Mouse (Mus musculus): ENCODE data around the gene Jakmip3. TPM values are rescaled to one million over a fixed set of nuclear protein-coding genes. Genes with fewer than 3 reads are reported as not detected.

The Jakmip3 gene
- total and polyA plus RNA-seq, 3 experiments = not detected

DNA sequence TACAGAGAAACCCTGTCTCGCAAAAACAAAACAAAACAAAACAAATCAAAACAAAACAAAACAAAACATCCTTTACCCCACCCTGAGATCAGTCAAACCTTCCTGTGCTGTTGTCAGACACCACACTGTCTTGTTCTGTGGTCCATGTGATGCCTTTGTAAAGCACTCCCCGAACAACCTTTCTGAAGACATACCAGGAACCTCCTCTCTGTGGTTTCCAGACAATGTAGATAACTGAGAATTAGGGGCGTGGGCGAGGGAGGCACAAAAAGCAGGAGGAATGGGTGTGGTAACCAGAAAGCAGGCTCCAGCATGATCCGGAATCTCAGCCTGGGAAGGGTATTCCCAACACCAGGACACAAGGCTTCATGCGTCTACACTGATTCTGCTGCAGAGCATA, 74.6 kb downstream of the Jakmip3 start:
- in situ Hi-C loops (cut with MboI; ENCODE audit: low pct_ligation_motif_present, low pct_unique_long_range_greater_than_20kb, low sequenced_read_pairs) = no loop called here
- H3K79me2 ChIP-seq (replicated peaks; ENCODE audit: control insufficient read depth, extremely low read depth, insufficient read depth, poor library complexity, severe bottlenecking) = no peaks in the 10 kb centered on the region
- no peak overlapping the region for H3K4me3 ChIP-seq (replicated peaks in 1 of 3; ENCODE audit: low read depth in 2 of 3, low read length in 2 of 3, poor library complexity in 1 of 3)
- H3K27me3 ChIP-seq (replicated peaks) = peaks cover 83% of the 10 kb centered on the region
- H3K36me3 ChIP-seq (replicated peaks in 1 of 2; ENCODE audit: control insufficient read depth in 1 of 2, insufficient read depth in 1 of 2, low read length in 1 of 2) = no peaks in the 10 kb centered on the region
- no peaks in the 10 kb centered on the region for H3K9me3 ChIP-seq (replicated peaks; ENCODE audit: low read length)
- no peak for DNase-seq (ENCODE audit: extremely low read depth)
- TF ChIP-seq CHD2 (IDR thresholded peaks at IDR 0.05; ENCODE audit: low read length) (no peak), POLR2AphosphoS2 (IDR thresholded peaks at IDR 0.05; ENCODE audit: low read depth, low read length) (no peak), ZC3H11A (IDR thresholded peaks at IDR 0.05; ENCODE audit: low read depth, low read length) (no peak), CTCF (conservative IDR thresholded peaks at IDR 0.05 in 1 of 2, IDR thresholded peaks at IDR 0.05 in 1 of 2; ENCODE audit: low read depth in 2 of 2, low read length in 2 of 2) (no peak), ZKSCAN1 (IDR thresholded peaks at IDR 0.05; ENCODE audit: borderline replicate concordance, low read depth, low read length) (no peak), USF1 (IDR thresholded peaks at IDR 0.05; ENCODE audit: low read depth, low read length) (no peak), ETS1 (conservative IDR thresholded peaks at IDR 0.05; ENCODE audit: low read depth, low read length) (no peak), POLR2A (IDR thresholded peaks at IDR 0.05; ENCODE audit: low read depth, low read length) (no peak)
- H3K4me1 ChIP-seq (ENCODE audit: control insufficient read depth in 1 of 2, insufficient read depth in 2 of 2) = no peaks in the 10 kb centered on the region
- no peak overlapping the region for H3K27ac ChIP-seq (ENCODE audit: insufficient read depth, low read depth)
- H3K4me2 ChIP-seq (ENCODE audit: insufficient read depth, low read depth, poor library complexity, severe bottlenecking) = no peak overlapping the region
- no peak overlapping the region for H3K9ac ChIP-seq (ENCODE audit: insufficient read depth, low read depth)
- dilution Hi-C loops (cut with MboI; ENCODE audit: extremely low pct_ligation_motif_present, extremely low pct_unique_long_range_greater_than_20kb, low sequenced_read_pairs) = no loop called here

DNA sequence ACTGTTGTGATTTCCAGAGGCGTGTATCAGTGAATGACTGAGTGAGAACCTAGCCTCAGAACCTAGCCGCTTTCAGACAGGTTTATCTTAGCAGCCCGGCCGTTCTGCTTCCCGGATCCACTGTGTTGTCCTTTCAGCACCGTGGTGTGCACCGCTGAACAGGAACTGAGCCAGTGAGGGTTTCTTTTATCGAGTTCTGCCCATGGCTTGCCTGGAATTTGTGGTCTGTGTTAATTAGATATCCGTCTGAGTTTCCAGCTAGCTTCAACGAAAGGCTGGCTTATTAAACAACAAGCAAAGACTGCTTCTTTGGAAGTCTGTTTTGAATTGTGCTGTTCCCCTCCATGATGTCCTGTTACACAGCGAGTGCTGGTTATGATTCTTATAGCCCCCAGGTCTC, 75.8 kb downstream of the Jakmip3 start:
- no peak overlapping the region for H3K4me3 ChIP-seq (replicated peaks in 1 of 3; ENCODE audit: low read depth in 2 of 3, low read length in 2 of 3, poor library complexity in 1 of 3)
- H3K9ac ChIP-seq (ENCODE audit: insufficient read depth, low read depth) = no peak overlapping the region
- peaks cover 80% of the 10 kb centered on the region for H3K27me3 ChIP-seq (replicated peaks)
- no peaks in the 10 kb centered on the region for H3K79me2 ChIP-seq (replicated peaks; ENCODE audit: control insufficient read depth, extremely low read depth, insufficient read depth, poor library complexity, severe bottlenecking)
- H3K27ac ChIP-seq (ENCODE audit: insufficient read depth, low read depth) = no peak overlapping the region
- dilution Hi-C loops (cut with MboI; ENCODE audit: extremely low pct_ligation_motif_present, extremely low pct_unique_long_range_greater_than_20kb, low sequenced_read_pairs) (no loop called here), in situ Hi-C loops (cut with MboI; ENCODE audit: low pct_ligation_motif_present, low pct_unique_long_range_greater_than_20kb, low sequenced_read_pairs) (no loop called here)
- H3K9me3 ChIP-seq (replicated peaks; ENCODE audit: low read length) = no peaks in the 10 kb centered on the region
- H3K4me2 ChIP-seq (ENCODE audit: insufficient read depth, low read depth, poor library complexity, severe bottlenecking) = no peak overlapping the region
- DNase-seq (ENCODE audit: extremely low read depth) = no peak
- no peaks in the 10 kb centered on the region for H3K36me3 ChIP-seq (replicated peaks in 1 of 2; ENCODE audit: control insufficient read depth in 1 of 2, insufficient read depth in 1 of 2, low read length in 1 of 2)
- TF ChIP-seq E2F4 (IDR thresholded peaks at IDR 0.05; ENCODE audit: insufficient replicate concordance, low read depth, low read length) = no peak
- no peak for TF ChIP-seq CHD1 (IDR thresholded peaks at IDR 0.05; ENCODE audit: low read depth, low read length)
- no peak for TF ChIP-seq NELFE (IDR thresholded peaks at IDR 0.05; ENCODE audit: low read depth, low read length)
- no peak for TF ChIP-seq JUND (conservative IDR thresholded peaks at IDR 0.05; ENCODE audit: low read depth, low read length)
- TF ChIP-seq EP300 (IDR thresholded peaks at IDR 0.05; ENCODE audit: low read length) = no peak
- TF ChIP-seq HCFC1 (IDR thresholded peaks at IDR 0.05; ENCODE audit: low read depth, low read length) = no peak
- H3K4me1 ChIP-seq (ENCODE audit: control insufficient read depth in 1 of 2, insufficient read depth in 2 of 2) = peaks cover 0 to 3% of the 10 kb centered on the region in 2 experiments; a peak in 1 of 4 replicates

DNA sequence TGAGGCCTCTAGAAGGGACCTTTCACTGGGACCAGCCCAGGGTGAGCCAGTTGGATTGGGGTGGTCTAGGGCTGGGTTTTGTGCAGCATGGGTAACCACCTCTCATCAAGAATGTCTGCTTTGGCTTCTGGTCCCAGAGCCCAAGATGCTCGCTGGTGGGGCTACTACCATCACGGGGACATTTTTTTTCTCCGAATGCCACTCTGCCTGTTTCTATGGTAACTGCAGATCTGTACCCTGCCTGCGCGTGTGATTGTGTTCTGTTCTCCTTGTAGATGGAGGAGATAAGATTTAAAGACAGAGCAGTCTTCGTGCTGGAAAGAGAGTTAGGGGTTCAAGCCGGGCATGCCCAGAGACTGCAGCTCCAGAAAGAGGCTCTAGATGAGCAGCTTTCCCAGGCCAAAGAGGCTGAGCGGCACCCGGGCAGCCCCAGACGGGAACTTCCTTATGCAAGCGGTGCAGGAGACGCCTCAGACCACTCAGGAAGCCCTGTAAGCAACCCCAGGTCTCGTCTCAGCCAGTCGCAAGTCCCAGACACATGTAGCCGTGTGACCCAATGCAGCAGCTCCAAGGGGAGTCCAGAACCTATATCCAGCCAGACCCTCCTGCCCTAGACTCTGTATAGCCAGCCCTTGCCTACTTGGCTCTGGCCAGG, 76.8 kb downstream of the Jakmip3 start:
- Histone ChIP-seq H3K4me2 (ENCODE audit: insufficient read depth, low read depth, poor library complexity, severe bottlenecking) (no peak overlapping the region), H3K4me1 (ENCODE audit: control insufficient read depth in 1 of 2, insufficient read depth in 2 of 2) (peaks cover 0 to 3% of the 10 kb centered on the region in 2 experiments; a peak in 1 of 4 replicates), H3K9me3 (replicated peaks; ENCODE audit: low read length) (no peaks in the 10 kb centered on the region), H3K27ac (ENCODE audit: insufficient read depth, low read depth) (no peak overlapping the region), H3K9ac (ENCODE audit: insufficient read depth, low read depth) (no peak overlapping the region), H3K4me3 (replicated peaks in 1 of 3; ENCODE audit: low read depth in 2 of 3, low read length in 2 of 3, poor library complexity in 1 of 3) (no peak overlapping the region), H3K27me3 (replicated peaks) (peaks cover 80% of the 10 kb centered on the region), H3K79me2 (replicated peaks; ENCODE audit: control insufficient read depth, extremely low read depth, insufficient read depth, poor library complexity, severe bottlenecking) (no peaks in the 10 kb centered on the region), H3K36me3 (replicated peaks in 1 of 2; ENCODE audit: control insufficient read depth in 1 of 2, insufficient read depth in 1 of 2, low read length in 1 of 2) (no peaks in the 10 kb centered on the region)
- dilution Hi-C loops (cut with MboI; ENCODE audit: extremely low pct_ligation_motif_present, extremely low pct_unique_long_range_greater_than_20kb, low sequenced_read_pairs) = no loop called here
- DNase-seq (ENCODE audit: extremely low read depth) = no peak
- in situ Hi-C loops (cut with MboI; ENCODE audit: low pct_ligation_motif_present, low pct_unique_long_range_greater_than_20kb, low sequenced_read_pairs) = no loop called here
- TF ChIP-seq ELF1 (IDR thresholded peaks at IDR 0.05; ENCODE audit: low read depth, low read length) = no peak
- no peak for TF ChIP-seq NELFE (IDR thresholded peaks at IDR 0.05; ENCODE audit: low read depth, low read length)
- TF ChIP-seq SIN3A (IDR thresholded peaks at IDR 0.05; ENCODE audit: low read length) = no peak
- TF ChIP-seq BHLHE40 (IDR thresholded peaks at IDR 0.05; ENCODE audit: low read depth, low read length) = no peak
- TF ChIP-seq JUND (conservative IDR thresholded peaks at IDR 0.05; ENCODE audit: low read depth, low read length) = no peak
- no peak for TF ChIP-seq NRF1 (IDR thresholded peaks at IDR 0.05; ENCODE audit: low read depth, low read length)
- TF ChIP-seq POLR2A (IDR thresholded peaks at IDR 0.05; ENCODE audit: low read depth, low read length) = no peak
- TF ChIP-seq POLR2AphosphoS2 (IDR thresholded peaks at IDR 0.05; ENCODE audit: low read depth, low read length) = no peak
- no peak for TF ChIP-seq E2F4 (IDR thresholded peaks at IDR 0.05; ENCODE audit: insufficient replicate concordance, low read depth, low read length)
- no peak for TF ChIP-seq IRF4 (IDR thresholded peaks at IDR 0.05; ENCODE audit: low read depth, low read length)
- no peak for TF ChIP-seq JUN (IDR thresholded peaks at IDR 0.05; ENCODE audit: insufficient read depth, low read depth, low read length)
- TF ChIP-seq TCF12 (IDR thresholded peaks at IDR 0.05; ENCODE audit: low read depth, low read length) = no peak
- TF ChIP-seq USF1 (IDR thresholded peaks at IDR 0.05; ENCODE audit: low read depth, low read length) = no peak
- TF ChIP-seq USF2 (conservative IDR thresholded peaks at IDR 0.05; ENCODE audit: low read depth, low read length) = no peak
- no peak for TF ChIP-seq MEF2A (IDR thresholded peaks at IDR 0.05; ENCODE audit: borderline replicate concordance, low read depth, low read length)
- TF ChIP-seq MYC (IDR thresholded peaks at IDR 0.05; ENCODE audit: low read depth, low read length) = no peak
- no peak for TF ChIP-seq UBTF (IDR thresholded peaks at IDR 0.05; ENCODE audit: low read depth, low read length)
